8 mouse cellular contexts compared by ENCODE assay signal in genomic region chr12:103281912-103282311, GRCm38 (mm10). TPM values are rescaled to one million over a fixed set of nuclear protein-coding genes. Genes with fewer than 3 reads are reported as not detected.
DNase-seq lines count a peak whose midpoint lies in the region; ATAC-seq lines count a peak whose summit lies in the region.

No protein-coding gene starts in this region.

- no peak overlapping the region for H3K9ac ChIP-seq in kidney, embryonic 15.5 days
- H3K9ac ChIP-seq in lung, embryonic 16.5 days (ENCODE audit: low read length): no peak overlapping the region

- H3K4me3 ChIP-seq in kidney, embryonic 15.5 days (replicated peaks): no peak overlapping the region
- no peak overlapping the region for H3K4me3 ChIP-seq in lung, embryonic 16.5 days (ENCODE audit: low read length)
- H3K4me3 ChIP-seq in midbrain, embryonic 10.5 days: no peak overlapping the region

- no peaks in the 10 kb centered on the region for H3K36me3 ChIP-seq in kidney, embryonic 15.5 days
- no peaks in the 10 kb centered on the region for H3K36me3 ChIP-seq in lung, embryonic 16.5 days (ENCODE audit: control insufficient read depth, insufficient read depth, low read length)
- no peaks in the 10 kb centered on the region for H3K36me3 ChIP-seq in midbrain, embryonic 10.5 days

- ATAC-seq in kidney, embryonic 15.5 days (replicated peaks; ENCODE audit: low FRiP score): peak; percentile 73
- ATAC-seq in lung, embryonic 16.5 days (ENCODE audit: low read depth): peak; percentile 82

- 0 out of 2 replicates have a peak, but pooled peaks cover 10% of the 10 kb centered on the region for H3K9me3 ChIP-seq in kidney, embryonic 15.5 days (replicated peaks)
- H3K9me3 ChIP-seq in lung, embryonic 16.5 days (ENCODE audit: control insufficient read depth, low read length): no peaks in the 10 kb centered on the region
- peaks cover 12% of the 10 kb centered on the region; the same call in 1 of the 2 replicates for H3K9me3 ChIP-seq in midbrain, embryonic 10.5 days (replicated peaks)

- H3K27me3 ChIP-seq in kidney, embryonic 15.5 days: no peaks in the 10 kb centered on the region
- no peaks in the 10 kb centered on the region for H3K27me3 ChIP-seq in lung, embryonic 16.5 days (ENCODE audit: control insufficient read depth, insufficient read depth, low read depth, low read length)
- H3K27me3 ChIP-seq in midbrain, embryonic 10.5 days (ENCODE audit: low read depth, poor library complexity, severe bottlenecking): no peaks in the 10 kb centered on the region

- H3K4me2 ChIP-seq in kidney, embryonic 15.5 days: no peak overlapping the region
- H3K4me2 ChIP-seq in lung, embryonic 16.5 days (ENCODE audit: low read depth, low read length): no peak overlapping the region

- peak; percentile 61 for DNase-seq in adrenal gland, adult 2 months
- no peak for DNase-seq in adrenal gland, adult 18-20 months (ENCODE audit: low spot score in 2 of 2)
- peak; percentile 30 for DNase-seq in gastrocnemius, postnatal 14 days
- no peak for DNase-seq in midbrain, embryonic 10.5 days (ENCODE audit: low spot score)
- DNase-seq in embryo, embryonic 11 days: no peak
- no peak for DNase-seq in embryo, embryonic 9.5 days (ENCODE audit: extremely low spot score)

- 29% methylated on average over 4 of the region's 4 CpGs for WGBS in kidney, embryonic 15.5 days
- 26% methylated on average over 4 of the region's 4 CpGs for WGBS in lung, embryonic 16.5 days
- 78% methylated on average over 4 of the region's 4 CpGs for WGBS in midbrain, embryonic 10.5 days

- H3K4me1 ChIP-seq in kidney, embryonic 15.5 days: peaks cover 22% of the 10 kb centered on the region
- H3K4me1 ChIP-seq in lung, embryonic 16.5 days (replicated peaks; ENCODE audit: control insufficient read depth, insufficient read depth, low read length): no peaks in the 10 kb centered on the region; the same call in 1 of the 2 replicates
- H3K4me1 ChIP-seq in midbrain, embryonic 10.5 days: peaks cover 4% of the 10 kb centered on the region; the same call in 1 of the 2 replicates

- H3K27ac ChIP-seq in kidney, embryonic 15.5 days: no peak overlapping the region
- no peak overlapping the region for H3K27ac ChIP-seq in lung, embryonic 16.5 days (ENCODE audit: low read length)
- H3K27ac ChIP-seq in midbrain, embryonic 10.5 days (replicated peaks): no peak overlapping the region

- intact Hi-C loops in gastrocnemius, postnatal 14 days (cut with DNase I; ENCODE audit: low total_unique reads): no loop called here

RNA-seq across cellular contexts. Expression of gene Fam181a, which starts 28.9 kb away (rescaled TPM):
- not detected for total RNA-seq in adrenal gland, adult 2 months (2021)
- polyA plus RNA-seq in adrenal gland, adult 2 months (2012; rRNA removed): 0.22 TPM in 1 of 2 replicates, not detected in the other
- not detected for total RNA-seq in adrenal gland, adult 18-20 months (2021)
- total RNA-seq in gastrocnemius, postnatal 14 days (2021): not detected
- polyA plus RNA-seq in kidney, embryonic 15.5 days (2015; fragmentation: Nextera tagmentation; extraction: Ambion mirVana): not detected in 2 replicates
- 0.43 TPM in 1 of 2 replicates, not detected in the other for polyA plus RNA-seq in lung, embryonic 16.5 days (2015; fragmentation: Nextera tagmentation; extraction: Ambion mirVana)
- 52.7 and 54.9 TPM in 2 replicates for polyA plus RNA-seq in midbrain, embryonic 10.5 days (2016; fragmentation: Nextera tagmentation; extraction: Ambion mirVana)

RNA-seq across cellular contexts. Expression of gene Prima1, which starts 40.0 kb away (rescaled TPM):
- 1 to 10 TPM in 1 of 2 experiments, under 1 TPM in 1; 0.75 to 2.9 TPM for total RNA-seq in adrenal gland, adult 2 months (2021)
- polyA plus RNA-seq in adrenal gland, adult 2 months (2012; rRNA removed): 1.1 and 2.2 TPM in 2 replicates
- 1 to 10 TPM in 1 of 2 experiments, under 1 TPM in 1; 0.80 to 1.2 TPM for total RNA-seq in adrenal gland, adult 18-20 months (2021)
- 10 to 100 TPM in 1 of 2 experiments, 1 to 10 TPM in 1; 2.3 to 14.0 TPM for total RNA-seq in gastrocnemius, postnatal 14 days (2021)
- polyA plus RNA-seq in kidney, embryonic 15.5 days (2015; fragmentation: Nextera tagmentation; extraction: Ambion mirVana): 0.62 and 1.2 TPM in 2 replicates
- polyA plus RNA-seq in lung, embryonic 16.5 days (2015; fragmentation: Nextera tagmentation; extraction: Ambion mirVana): 0.23 and 0.25 TPM in 2 replicates
- 1.5 and 1.8 TPM in 2 replicates for polyA plus RNA-seq in midbrain, embryonic 10.5 days (2016; fragmentation: Nextera tagmentation; extraction: Ambion mirVana)

Comparison
In these comparisons a context has a peak if more than half of its experiments do, and no peak if none do; other contexts are left out.
1. DNase-seq: peak in adrenal gland, adult 2 months (single experiment) and gastrocnemius, postnatal 14 days (single experiment); none in adrenal gland, adult 18-20 months (0 of 2), midbrain, embryonic 10.5 days (single experiment), embryo, embryonic 11 days (single experiment) and embryo, embryonic 9.5 days (single experiment).
2. RNA of gene Fam181a, which starts 28.9 kb away (polyA plus RNA-seq): 52.7 to 54.9 TPM in midbrain, embryonic 10.5 days; 0.22 TPM in adrenal gland, adult 2 months, not detected in kidney, embryonic 15.5 days and 0.43 TPM in lung, embryonic 16.5 days; every median in the first group is over 10 times any median in the second.